Mouse (Mus musculus): ENCODE measurements around the gene Efna5. TPM values are rescaled to one million over a fixed set of nuclear protein-coding genes. Genes with fewer than 3 reads are reported as not detected.

Gene Efna5
- polyA plus RNA-seq (2011; ENCODE audit: insufficient read depth, insufficient read length, low read depth, missing spikeins), result 29.6 and 32.7 TPM in 2 replicates

- H3K9me3 ChIP-seq (replicated peaks; ENCODE audit: control insufficient read depth, insufficient read depth, low read length, poor library complexity, severe bottlenecking), result no peaks in the 10 kb centered on the region
- H3K4me3 ChIP-seq (ENCODE audit: low read depth, low read length), result peak within 1 kb of the TSS; percentile 81
- peak within 1 kb of the TSS; percentile 80 for H3K9ac ChIP-seq (ENCODE audit: low read depth, poor library complexity, severe bottlenecking)
- peaks cover 28% of the 10 kb centered on the region for H3K27me3 ChIP-seq (ENCODE audit: control insufficient read depth, insufficient read depth, low read length, poor library complexity, severe bottlenecking)
- H3K36me3 ChIP-seq (ENCODE audit: control insufficient read depth, insufficient read depth, low read length, poor library complexity, severe bottlenecking), result no peaks in the 10 kb centered on the region
- H3K27ac ChIP-seq (ENCODE audit: insufficient read depth, low read length), result no peak within 1 kb of the TSS
- TF ChIP-seq POLR2A (IDR thresholded peaks at IDR 0.05; ENCODE audit: insufficient read depth, low read length) (no peak), EP300 (IDR thresholded peaks at IDR 0.05; ENCODE audit: insufficient read depth, low read depth, low read length) (no peak), CTCF (IDR thresholded peaks at IDR 0.05; ENCODE audit: low read depth, low read length) (no peak)
- H3K4me1 ChIP-seq (ENCODE audit: control insufficient read depth, insufficient read depth, low read length), result no peaks in the 10 kb centered on the region
These were observed at the start of gene Efna5 for GRCm38 (mm10) chr17:62881176-62881790. Efna5 (minus strand) TSS chr17:62881317.

GRCm38 (mm10) chr17:62915304-62915703 lies 34.2 kb upstream of the Efna5 start:
- Histone ChIP-seq H3K27ac (ENCODE audit: insufficient read depth, low read length) (no peak overlapping the region), H3K36me3 (ENCODE audit: control insufficient read depth, insufficient read depth, low read length, poor library complexity, severe bottlenecking) (no peaks in the 10 kb centered on the region), H3K9ac (ENCODE audit: low read depth, poor library complexity, severe bottlenecking) (no peak overlapping the region), H3K27me3 (ENCODE audit: control insufficient read depth, insufficient read depth, low read length, poor library complexity, severe bottlenecking) (no peaks in the 10 kb centered on the region), H3K9me3 (replicated peaks; ENCODE audit: control insufficient read depth, insufficient read depth, low read length, poor library complexity, severe bottlenecking) (no peaks in the 10 kb centered on the region), H3K4me3 (ENCODE audit: low read depth, low read length) (no peak overlapping the region), H3K4me1 (ENCODE audit: control insufficient read depth, insufficient read depth, low read length) (no peaks in the 10 kb centered on the region)
- no peak for TF ChIP-seq CTCF (IDR thresholded peaks at IDR 0.05; ENCODE audit: low read depth, low read length)
- no peak for TF ChIP-seq POLR2A (IDR thresholded peaks at IDR 0.05; ENCODE audit: insufficient read depth, low read length)
- no peak for TF ChIP-seq EP300 (IDR thresholded peaks at IDR 0.05; ENCODE audit: insufficient read depth, low read depth, low read length)

GRCm38 (mm10) chr17:62905692-62906445 lies 24.8 kb upstream of the Efna5 start:
- H3K27me3 ChIP-seq (ENCODE audit: control insufficient read depth, insufficient read depth, low read length, poor library complexity, severe bottlenecking), result no peaks in the 10 kb centered on the region
- no peaks in the 10 kb centered on the region for H3K4me1 ChIP-seq (ENCODE audit: control insufficient read depth, insufficient read depth, low read length)
- no peak overlapping the region for H3K27ac ChIP-seq (ENCODE audit: insufficient read depth, low read length)
- no peak overlapping the region for H3K4me3 ChIP-seq (ENCODE audit: low read depth, low read length)
- H3K36me3 ChIP-seq (ENCODE audit: control insufficient read depth, insufficient read depth, low read length, poor library complexity, severe bottlenecking), result no peaks in the 10 kb centered on the region
- H3K9ac ChIP-seq (ENCODE audit: low read depth, poor library complexity, severe bottlenecking), result no peak overlapping the region
- no peaks in the 10 kb centered on the region for H3K9me3 ChIP-seq (replicated peaks; ENCODE audit: control insufficient read depth, insufficient read depth, low read length, poor library complexity, severe bottlenecking)
- TF ChIP-seq POLR2A (IDR thresholded peaks at IDR 0.05; ENCODE audit: insufficient read depth, low read length) (no peak), CTCF (IDR thresholded peaks at IDR 0.05; ENCODE audit: low read depth, low read length) (no peak), EP300 (IDR thresholded peaks at IDR 0.05; ENCODE audit: insufficient read depth, low read depth, low read length) (no peak)

DNA sequence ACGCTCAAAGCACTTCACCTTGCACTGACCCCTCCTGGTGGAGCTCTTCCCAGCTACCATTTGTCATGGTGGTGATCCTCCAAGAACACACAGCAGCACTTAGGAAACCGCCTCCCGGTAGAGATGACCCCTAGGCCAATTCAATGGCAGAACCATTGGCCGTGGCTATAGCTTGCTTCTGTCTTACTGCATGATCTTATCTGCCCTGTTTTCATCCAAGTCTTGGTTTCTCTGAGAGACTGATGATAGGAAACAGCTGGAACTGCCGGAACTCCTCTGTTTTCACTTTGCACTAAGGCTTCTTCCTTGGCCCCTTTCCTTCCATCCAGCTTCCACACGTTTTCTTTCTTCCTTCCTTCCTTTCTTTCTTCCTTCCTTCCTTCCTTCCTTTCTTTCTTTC lies 17.9 kb upstream of the Efna5 start:
- Histone ChIP-seq H3K4me1 (ENCODE audit: control insufficient read depth, insufficient read depth, low read length) (no peaks in the 10 kb centered on the region), H3K27ac (ENCODE audit: insufficient read depth, low read length) (no peak overlapping the region), H3K27me3 (ENCODE audit: control insufficient read depth, insufficient read depth, low read length, poor library complexity, severe bottlenecking) (no peaks in the 10 kb centered on the region), H3K9ac (ENCODE audit: low read depth, poor library complexity, severe bottlenecking) (no peak overlapping the region), H3K9me3 (replicated peaks; ENCODE audit: control insufficient read depth, insufficient read depth, low read length, poor library complexity, severe bottlenecking) (no peaks in the 10 kb centered on the region), H3K4me3 (ENCODE audit: low read depth, low read length) (no peak overlapping the region), H3K36me3 (ENCODE audit: control insufficient read depth, insufficient read depth, low read length, poor library complexity, severe bottlenecking) (no peaks in the 10 kb centered on the region)
- no peak for TF ChIP-seq POLR2A (IDR thresholded peaks at IDR 0.05; ENCODE audit: insufficient read depth, low read length)
- no peak for TF ChIP-seq CTCF (IDR thresholded peaks at IDR 0.05; ENCODE audit: low read depth, low read length)
- no peak for TF ChIP-seq EP300 (IDR thresholded peaks at IDR 0.05; ENCODE audit: insufficient read depth, low read depth, low read length)

DNA sequence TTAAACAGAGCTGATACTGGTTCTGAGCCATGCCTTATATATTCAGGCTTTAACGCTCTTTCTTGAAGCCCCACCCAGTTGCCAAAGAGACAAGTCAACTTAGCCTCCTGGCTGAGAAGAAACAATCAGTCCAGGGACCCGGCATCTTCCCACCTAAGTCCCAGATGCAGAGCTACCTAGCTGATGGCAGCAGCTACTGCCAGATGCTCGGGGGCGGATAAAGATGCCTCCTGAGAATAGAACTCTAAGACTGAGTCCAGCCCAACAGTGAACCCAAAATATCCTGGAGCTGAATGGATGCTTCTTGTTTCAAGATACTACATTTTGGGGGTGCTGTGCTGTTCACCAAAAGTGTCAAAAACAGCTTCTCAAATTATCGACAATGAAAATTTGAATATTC lies 8.9 kb upstream of the Efna5 start:
- Histone ChIP-seq H3K4me3 (ENCODE audit: low read depth, low read length) (no peak overlapping the region), H3K9me3 (replicated peaks; ENCODE audit: control insufficient read depth, insufficient read depth, low read length, poor library complexity, severe bottlenecking) (no peaks in the 10 kb centered on the region), H3K27me3 (ENCODE audit: control insufficient read depth, insufficient read depth, low read length, poor library complexity, severe bottlenecking) (no peaks in the 10 kb centered on the region; the same call in 1 of the 2 replicates), H3K4me1 (ENCODE audit: control insufficient read depth, insufficient read depth, low read length) (no peaks in the 10 kb centered on the region), H3K9ac (ENCODE audit: low read depth, poor library complexity, severe bottlenecking) (no peak overlapping the region), H3K36me3 (ENCODE audit: control insufficient read depth, insufficient read depth, low read length, poor library complexity, severe bottlenecking) (no peaks in the 10 kb centered on the region), H3K27ac (ENCODE audit: insufficient read depth, low read length) (no peak overlapping the region)
- TF ChIP-seq EP300 (IDR thresholded peaks at IDR 0.05; ENCODE audit: insufficient read depth, low read depth, low read length), result no peak
- TF ChIP-seq POLR2A (IDR thresholded peaks at IDR 0.05; ENCODE audit: insufficient read depth, low read length), result no peak
- TF ChIP-seq CTCF (IDR thresholded peaks at IDR 0.05; ENCODE audit: low read depth, low read length), result no peak

DNA sequence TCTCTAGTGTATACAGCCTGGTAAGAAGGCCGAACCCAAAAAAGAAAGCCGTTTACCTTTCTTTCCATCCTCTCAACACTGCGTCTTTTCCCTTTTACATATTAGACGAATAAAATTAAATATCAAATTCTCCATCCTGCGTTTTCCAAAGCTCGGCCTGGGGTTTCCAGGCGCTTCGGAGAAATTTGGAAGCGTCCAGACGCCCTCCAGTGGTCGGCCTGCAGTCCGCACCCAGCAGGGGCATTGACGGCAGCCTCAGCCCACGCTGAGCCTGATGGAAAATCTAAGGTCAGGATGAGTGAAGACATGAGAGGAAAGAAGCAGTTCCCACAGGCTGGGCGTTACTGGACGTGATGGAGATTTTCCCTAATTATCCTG lies 3.0 kb upstream of the Efna5 start:
- Histone ChIP-seq H3K27ac (ENCODE audit: insufficient read depth, low read length) (no peak overlapping the region), H3K4me1 (ENCODE audit: control insufficient read depth, insufficient read depth, low read length) (no peaks in the 10 kb centered on the region), H3K36me3 (ENCODE audit: control insufficient read depth, insufficient read depth, low read length, poor library complexity, severe bottlenecking) (no peaks in the 10 kb centered on the region), H3K9ac (ENCODE audit: low read depth, poor library complexity, severe bottlenecking) (0 out of 2 replicates have a peak overlapping the region, but pooled peaks have one; percentile 30), H3K27me3 (ENCODE audit: control insufficient read depth, insufficient read depth, low read length, poor library complexity, severe bottlenecking) (peaks cover 24% of the 10 kb centered on the region), H3K4me3 (ENCODE audit: low read depth, low read length) (peak overlapping the region; percentile 74), H3K9me3 (replicated peaks; ENCODE audit: control insufficient read depth, insufficient read depth, low read length, poor library complexity, severe bottlenecking) (no peaks in the 10 kb centered on the region)
- TF ChIP-seq EP300 (IDR thresholded peaks at IDR 0.05; ENCODE audit: insufficient read depth, low read depth, low read length) (0 out of 2 replicates have a peak, but pooled peaks have one; percentile 15), POLR2A (IDR thresholded peaks at IDR 0.05; ENCODE audit: insufficient read depth, low read length) (no peak), CTCF (IDR thresholded peaks at IDR 0.05; ENCODE audit: low read depth, low read length) (peak; percentile 74)
